Mouse (Mus musculus) kidney, adult 18-20 months (tissue): ENCODE measurements around the gene Cd52.

Experiments used
- DNase-seq: peaks from one replicate; pipeline ENCODE4 v3.0.0; 2021

Cd52 gene

DNA sequence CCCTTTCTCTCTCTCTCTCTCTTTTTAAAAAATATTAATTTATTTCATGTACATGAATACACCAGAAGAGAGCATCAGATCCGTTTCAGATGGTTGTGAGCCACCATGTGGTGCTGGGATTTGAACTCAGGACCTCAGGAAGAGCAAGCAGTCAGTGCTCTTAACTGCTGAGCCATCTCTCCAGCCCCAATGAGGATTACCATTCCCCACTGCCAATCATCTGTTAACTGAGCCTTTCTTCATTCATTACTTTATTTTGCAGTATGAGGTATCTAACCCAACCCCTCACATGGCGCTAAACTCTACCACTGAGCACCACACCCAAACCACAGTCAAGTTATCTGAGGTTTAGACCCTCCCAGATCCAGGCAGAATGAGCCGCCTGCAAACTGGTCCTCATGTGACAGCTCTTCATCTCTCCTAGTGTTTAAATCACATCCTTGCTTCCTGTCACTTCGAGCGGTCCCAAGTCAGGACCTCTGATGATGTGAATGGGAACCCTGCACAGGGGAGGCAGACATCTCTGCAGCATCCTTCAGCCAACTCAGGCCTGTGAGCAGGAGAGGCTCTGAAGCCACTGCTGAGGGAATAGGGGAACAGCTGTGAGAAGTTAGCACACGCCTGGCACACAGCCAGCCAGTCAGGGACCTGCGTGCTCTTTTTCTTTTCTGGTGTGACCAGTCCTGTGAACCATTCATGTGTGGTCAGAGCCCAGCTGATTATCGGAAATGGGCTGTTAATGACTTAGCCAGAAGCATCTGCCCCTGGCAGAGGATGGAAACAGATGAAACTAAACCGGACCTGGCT lies 53.4 kb downstream of the Cd52 start:
- DNase-seq, result no peak

- DNase-seq, result peak; percentile 81
These were observed 58.9 kb downstream of the Cd52 start for GRCm38 (mm10) chr4:134035953-134036352.
